Mouse (Mus musculus) embryonic fibroblast, embryonic 13.5 days (primary cell): ENCODE data around the gene Rasgef1a.

Experiments used
- CTCF ChIP-seq: IDR thresholded peaks from 2 replicates; pipeline ENCODE4 v1.5.1; 2011; ENCODE audit warnings: mild to moderate bottlenecking, control low read depth, low read length, moderate library complexity, borderline replicate concordance; ENCODE audit not compliant: insufficient read depth
- POLR2A ChIP-seq: IDR thresholded peaks from 2 replicates; pipeline ENCODE4 v1.6.1; 2011; ENCODE audit warnings: low read depth, mild to moderate bottlenecking, control low read depth, low read length, moderate library complexity

- TF ChIP-seq POLR2A (no peak), CTCF (no peak)
These were observed 38.5 kb downstream of the Rasgef1a start for GRCm38 (mm10) chr6:118049776-118050175.
